In genomic region chr9:40757685-40758270, GRCm38 (mm10) we compare ENCODE assay signal across 8 mouse cellular contexts. TPM values are rescaled to one million over a fixed set of nuclear protein-coding genes. Genes with fewer than 3 reads are reported as not detected.
DNase-seq lines count a peak whose midpoint lies in the region; ATAC-seq lines count a peak whose summit lies in the region.

No protein-coding gene starts in this region.

- intact Hi-C loops in heart, postnatal 25 days (cut with DNase I), result loop anchor here (10.0 kb wide), 1 partner anchor 343 kb away; no protein-coding TSS in a partner anchor

- H3K27ac ChIP-seq in forebrain, embryonic 16.5 days (ENCODE audit: low read length), result peak overlapping the region; percentile 88
- H3K27ac ChIP-seq in liver, embryonic 16.5 days (ENCODE audit: low read length), result no peak overlapping the region
- H3K27ac ChIP-seq in neural tube, embryonic 12.5 days, result no peak overlapping the region
- peak overlapping the region; percentile 63; the same call in 1 of the 2 replicates for H3K27ac ChIP-seq in stomach, embryonic 16.5 days (ENCODE audit: low read length)

- peak overlapping the region; percentile 41 for H3K4me2 ChIP-seq in forebrain, embryonic 16.5 days (ENCODE audit: low read length)
- H3K4me2 ChIP-seq in liver, embryonic 16.5 days (ENCODE audit: low read depth, low read length), result peak overlapping the region; percentile 37
- peak overlapping the region; percentile 58 for H3K4me2 ChIP-seq in neural tube, embryonic 12.5 days (replicated peaks)
- H3K4me2 ChIP-seq in stomach, embryonic 16.5 days (ENCODE audit: low read depth, low read length), result peak overlapping the region; percentile 44

- H3K4me3 ChIP-seq in forebrain, embryonic 16.5 days (replicated peaks; ENCODE audit: low read length), result peak overlapping the region; percentile 29
- H3K4me3 ChIP-seq in liver, embryonic 16.5 days (ENCODE audit: low read depth, low read length), result peak overlapping the region; percentile 23; the same call in 1 of the 2 replicates
- H3K4me3 ChIP-seq in neural tube, embryonic 12.5 days, result peak overlapping the region; percentile 19; the same call in 1 of the 2 replicates
- peak overlapping the region; percentile 32 for H3K4me3 ChIP-seq in stomach, embryonic 16.5 days (replicated peaks; ENCODE audit: low read length)

- no peaks in the 10 kb centered on the region for H3K9me3 ChIP-seq in forebrain, embryonic 16.5 days (ENCODE audit: control insufficient read depth, low read length)
- no peaks in the 10 kb centered on the region for H3K9me3 ChIP-seq in liver, embryonic 16.5 days (replicated peaks; ENCODE audit: control insufficient read depth, low read length)
- no peaks in the 10 kb centered on the region for H3K9me3 ChIP-seq in neural tube, embryonic 12.5 days
- no peaks in the 10 kb centered on the region for H3K9me3 ChIP-seq in stomach, embryonic 16.5 days (replicated peaks; ENCODE audit: control insufficient read depth, low read length)

- peak; percentile 91 for DNase-seq in ES-CJ7 (ENCODE audit: low read depth, low spot score)
- DNase-seq in heart, postnatal 25 days (ENCODE audit: low spot score), result peak; percentile 43
- DNase-seq in layer of hippocampus, adult 11-12 months (ENCODE audit: low spot score), result peak; percentile 86

- H3K4me1 ChIP-seq in forebrain, embryonic 16.5 days (replicated peaks; ENCODE audit: control insufficient read depth, insufficient read depth, low read length), result peaks cover 22% of the 10 kb centered on the region
- H3K4me1 ChIP-seq in liver, embryonic 16.5 days (ENCODE audit: control insufficient read depth, low read depth, low read length), result peaks cover 7% of the 10 kb centered on the region
- peaks cover 16% of the 10 kb centered on the region for H3K4me1 ChIP-seq in neural tube, embryonic 12.5 days
- H3K4me1 ChIP-seq in stomach, embryonic 16.5 days (ENCODE audit: control insufficient read depth, insufficient read depth, low read length), result peaks cover 15% of the 10 kb centered on the region

- no peaks in the 10 kb centered on the region for H3K36me3 ChIP-seq in forebrain, embryonic 16.5 days (ENCODE audit: control insufficient read depth, insufficient read depth)
- no peaks in the 10 kb centered on the region for H3K36me3 ChIP-seq in liver, embryonic 16.5 days (ENCODE audit: control insufficient read depth, insufficient read depth)
- peaks cover 9% of the 10 kb centered on the region; the same call in 1 of the 2 replicates for H3K36me3 ChIP-seq in neural tube, embryonic 12.5 days
- H3K36me3 ChIP-seq in stomach, embryonic 16.5 days (ENCODE audit: control insufficient read depth, insufficient read depth, low read length), result no peaks in the 10 kb centered on the region

- no peaks in the 10 kb centered on the region for H3K27me3 ChIP-seq in forebrain, embryonic 16.5 days (replicated peaks; ENCODE audit: control insufficient read depth, insufficient read depth, low read length)
- H3K27me3 ChIP-seq in liver, embryonic 16.5 days (ENCODE audit: control insufficient read depth, insufficient read depth, low read depth, low read length), result no peaks in the 10 kb centered on the region
- no peaks in the 10 kb centered on the region for H3K27me3 ChIP-seq in neural tube, embryonic 12.5 days (replicated peaks)
- H3K27me3 ChIP-seq in stomach, embryonic 16.5 days (ENCODE audit: control insufficient read depth, insufficient read depth, low read length), result no peaks in the 10 kb centered on the region

- H3K9ac ChIP-seq in forebrain, embryonic 16.5 days (replicated peaks; ENCODE audit: low read depth, low read length), result peak overlapping the region; percentile 41
- no peak overlapping the region for H3K9ac ChIP-seq in liver, embryonic 16.5 days (ENCODE audit: low read depth, low read length)
- H3K9ac ChIP-seq in neural tube, embryonic 12.5 days, result peak overlapping the region; percentile 35; the same call in 1 of the 2 replicates
- peak overlapping the region; percentile 24; the same call in 1 of the 2 replicates for H3K9ac ChIP-seq in stomach, embryonic 16.5 days (ENCODE audit: low read length)

- peak; percentile 82 for ATAC-seq in cerebellum, adult (ENCODE audit: insufficient number of reproducible peaks, low FRiP score, low TSS enrichment)
- ATAC-seq in forebrain, embryonic 16.5 days, result peak; percentile 92
- ATAC-seq in liver, embryonic 16.5 days (ENCODE audit: low read depth), result peak; percentile 78
- peak; percentile 94 for ATAC-seq in neural tube, embryonic 12.5 days (ENCODE audit: low FRiP score, low read depth)
- peak; percentile 93 for ATAC-seq in stomach, embryonic 16.5 days (ENCODE audit: insufficient read depth, low FRiP score)

- WGBS in forebrain, embryonic 16.5 days, result 4% methylated on average over 22 of the region's 22 CpGs
- 12% methylated on average over 22 of the region's 22 CpGs for WGBS in liver, embryonic 16.5 days (ENCODE audit: insufficient replicate concordance)
- 10% methylated on average over 22 of the region's 22 CpGs for WGBS in neural tube, embryonic 12.5 days
- WGBS in stomach, embryonic 16.5 days, result 8% methylated on average over 21 of the region's 22 CpGs

RNA-seq across cellular contexts. Expression of gene Hspa8, which starts 43.0 kb away (rescaled TPM):
- 3,453 and 3,528 TPM in 2 replicates for polyA plus RNA-seq in forebrain, embryonic 16.5 days (2015; fragmentation: Nextera tagmentation; extraction: Ambion mirVana)
- total RNA-seq in heart, postnatal 25 days (2021), result 1,000 to 10,000 TPM; 1,172 to 1,478 TPM
- polyA plus RNA-seq in liver, embryonic 16.5 days (2015; fragmentation: Nextera tagmentation; extraction: Ambion mirVana), result 981 and 995 TPM in 2 replicates
- 2,593 and 2,648 TPM in 2 replicates for polyA plus RNA-seq in neural tube, embryonic 12.5 days (2016; fragmentation: Nextera tagmentation; extraction: Ambion mirVana)
- polyA plus RNA-seq in stomach, embryonic 16.5 days (2015; fragmentation: Nextera tagmentation; extraction: Ambion mirVana), result 2,089 and 2,252 TPM in 2 replicates

Comparison
In these comparisons a context has a peak if more than half of its experiments do, and no peak if none do; other contexts are left out.
1. H3K27ac ChIP-seq: peak in forebrain, embryonic 16.5 days (single experiment) and stomach, embryonic 16.5 days (single experiment); none in liver, embryonic 16.5 days (single experiment) and neural tube, embryonic 12.5 days (single experiment).
2. Peak in every context shown above with its lines, with median percentiles within 50 percentile points of each other: DNase-seq, ATAC-seq, H3K4me2 ChIP-seq and H3K4me3 ChIP-seq.